Mouse (Mus musculus) adrenal gland, postnatal 10 days (tissue): ENCODE results near the gene Vmn2r26. TPM values are rescaled to one million over a fixed set of nuclear protein-coding genes. Genes with fewer than 3 reads are reported as not detected.
"Not testable (repeated sequence)": the region's sequence is repeated elsewhere in the genome, so short reads cannot be mapped to it uniquely, and the experiment has no call there.

Source experiments
- DNase-seq: peaks from one replicate; pipeline ENCODE4 v3.0.0; 2021; ENCODE audit warnings: mixed read lengths
- long read RNA-seq, 2 experiments: library from polyadenylated mRNA; stranded (forward); transcript quantifications; one replicate each; pipeline ENCODE4 v2.0.0; 2021
- total RNA-seq, 2 experiments: library from RNA; stranded (reverse); gene quantifications; 2 replicates each; pipeline ENCODE4 v1.2.3; 2021

Gene Vmn2r26
- total RNA-seq: under 1 TPM in 1 of 2 experiments, not detected in 1; 0.06 TPM
- long read RNA-seq, experiment 1: 0 reads
- long read RNA-seq, experiment 2: 0 reads

DNA sequence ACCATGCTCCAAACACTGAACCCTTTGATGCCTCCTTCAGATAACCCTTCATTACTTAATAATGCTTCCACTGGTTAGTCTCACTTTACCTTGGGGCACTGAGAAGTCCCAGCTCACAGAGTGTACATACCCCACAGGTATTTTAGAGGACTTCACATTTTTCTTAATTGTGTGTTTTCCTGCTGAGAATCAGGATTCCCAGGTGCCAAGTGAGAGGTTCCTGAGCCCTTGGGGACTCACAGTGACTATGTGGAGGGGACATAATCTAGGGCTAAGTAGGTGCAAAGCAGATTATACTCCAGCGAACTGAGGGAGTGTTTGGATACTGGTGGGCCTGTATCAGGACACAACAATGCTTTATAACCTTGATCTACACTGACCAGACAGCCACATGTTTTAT, at the start of gene Vmn2r26:
Vmn2r26 (plus strand) TSS at position 301 of the 400 bp plus-strand sequence.
- DNase-seq: not testable (repeated sequence)

DNA sequence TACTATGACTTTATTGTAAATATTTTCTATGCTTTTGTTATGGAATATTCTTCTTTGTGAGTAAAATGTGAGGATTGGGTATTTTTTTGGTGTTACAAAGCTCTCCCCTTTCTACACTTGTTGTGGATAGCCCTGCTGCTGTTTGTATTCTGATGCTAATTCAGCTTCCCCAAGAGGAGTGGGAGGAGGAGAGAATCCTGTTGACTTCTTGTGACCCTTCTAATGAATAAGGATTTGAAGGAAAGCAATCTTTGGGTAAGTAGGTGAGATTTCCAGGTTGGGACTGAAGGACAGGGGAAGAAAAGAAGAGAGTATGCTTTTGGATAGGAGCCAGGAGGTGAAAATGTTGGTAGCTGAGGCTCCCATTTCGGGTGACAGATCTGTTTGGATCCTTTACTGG, 3.5 kb upstream of the Vmn2r26 start:
- DNase-seq: no peak

DNA sequence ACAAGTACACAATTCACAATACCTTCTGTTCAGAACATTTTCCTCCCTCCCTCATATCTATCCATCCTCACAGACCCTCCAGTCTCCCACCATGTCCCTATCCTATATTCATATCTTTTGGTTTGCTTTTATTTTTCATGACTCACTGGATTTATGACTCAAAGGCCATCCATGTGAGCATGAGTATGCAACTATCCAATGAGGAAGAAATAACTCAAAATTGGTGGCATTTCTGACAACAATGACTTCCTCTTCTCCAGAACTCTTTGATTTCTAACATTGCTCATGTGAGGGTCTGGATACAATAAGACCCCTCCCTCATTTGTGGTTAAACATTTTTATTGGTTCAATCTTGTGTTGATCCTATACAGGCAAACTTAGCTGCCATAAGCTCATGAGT, 24.0 kb downstream of the Vmn2r26 start:
- DNase-seq: no peak

DNA sequence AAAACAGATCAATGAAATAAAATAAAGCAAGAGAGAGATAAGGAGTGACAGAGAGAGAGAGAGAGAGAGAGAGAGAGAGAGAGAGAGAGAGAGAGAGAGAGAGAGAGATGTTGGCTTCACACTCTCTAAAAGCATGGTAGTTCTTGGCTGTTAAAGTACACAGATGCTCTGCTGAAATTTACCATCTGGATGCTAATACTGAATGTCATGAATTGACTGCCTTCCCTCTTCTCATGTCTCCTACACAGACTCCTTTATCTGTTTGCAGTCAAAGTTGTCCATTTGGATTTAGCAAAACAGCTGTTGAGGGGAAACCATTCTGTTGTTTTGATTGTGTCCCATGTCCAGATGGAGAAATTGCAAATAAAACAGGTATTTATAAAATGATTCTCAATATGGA, 29.2 kb downstream of the Vmn2r26 start:
- DNase-seq: not testable (repeated sequence)

- no peak for DNase-seq
Observed at GRCm38 (mm10) chr6:124102334-124102733, 78.0 kb downstream of the Vmn2r26 start.

Other genes starting within 250 kb of the Vmn2r26 start
- gene Vmn2r24, start 245.7 kb upstream of the Vmn2r26 start, total RNA-seq: not detected
- not detected for gene Vmn2r25, start 171.1 kb upstream of the Vmn2r26 start, total RNA-seq
- not detected for gene Vmn2r27, start 207.3 kb downstream of the Vmn2r26 start, total RNA-seq